19 mouse cellular contexts compared by ENCODE assay signal in genomic region chr1:34928656-34929055, GRCm38 (mm10).
"Had no signal": no experiment of that assay in that cellular context is flagged by ENCODE, and none has a peak within 500 bp of the region (broad histone marks: within the 10 kb centered on the region; RNA-seq: fewer than 3 reads in every experiment).

No protein-coding gene starts in this region.

- H3K4me1 ChIP-seq: liver, embryonic 12.5 days; lung, embryonic 15.5 days; midbrain, embryonic 10.5 days; midbrain, embryonic 12.5 days; neural tube, embryonic 13.5 days; neural tube, embryonic 15.5 days; stomach, embryonic 15.5 days had no signal

- H3K9me3 ChIP-seq: lung, embryonic 15.5 days; stomach, embryonic 15.5 days had no signal

- H3K27ac ChIP-seq: liver, embryonic 12.5 days; liver, embryonic 14.5 days; lung, embryonic 15.5 days; midbrain, embryonic 10.5 days; midbrain, embryonic 12.5 days; neural tube, embryonic 13.5 days; neural tube, embryonic 15.5 days; stomach, embryonic 15.5 days; stomach, postnatal 0 days had no signal

- H3K4me3 ChIP-seq: liver, embryonic 12.5 days; lung, embryonic 15.5 days; midbrain, embryonic 10.5 days; midbrain, embryonic 12.5 days; myocyte; neural tube, embryonic 13.5 days; neural tube, embryonic 15.5 days; stomach, embryonic 15.5 days had no signal

- H3K36me3 ChIP-seq: liver, embryonic 12.5 days; lung, embryonic 15.5 days; midbrain, embryonic 10.5 days; midbrain, embryonic 12.5 days; neural tube, embryonic 13.5 days; neural tube, embryonic 15.5 days; stomach, embryonic 15.5 days had no signal

- H3K4me2 ChIP-seq: liver, embryonic 12.5 days; lung, embryonic 15.5 days; midbrain, embryonic 12.5 days; neural tube, embryonic 13.5 days; neural tube, embryonic 15.5 days; stomach, embryonic 15.5 days had no signal

- DNase-seq: lung, adult 2 months; lung, postnatal 36 days; midbrain, embryonic 14.5 days; retina, postnatal 1 day; right cerebral cortex, adult 18-20 months; thymus, adult 2 months; thymus, postnatal 25 days; thymus, postnatal 4 days had no signal

- H3K27me3 ChIP-seq: liver, embryonic 12.5 days; lung, embryonic 15.5 days; midbrain, embryonic 12.5 days; neural tube, embryonic 13.5 days; neural tube, embryonic 15.5 days; stomach, embryonic 15.5 days had no signal

- ATAC-seq: liver, embryonic 12.5 days; midbrain, embryonic 16.5 days had no signal

- H3K9ac ChIP-seq: liver, embryonic 12.5 days; liver, embryonic 14.5 days; lung, embryonic 15.5 days; midbrain, embryonic 12.5 days; neural tube, embryonic 13.5 days; neural tube, embryonic 15.5 days; stomach, embryonic 15.5 days had no signal
